Mouse (Mus musculus): ENCODE measurements around the gene Slc7a6os.

- TF ChIP-seq CTCF (IDR thresholded peaks at IDR 0.05; ENCODE audit: borderline replicate concordance, insufficient read depth, low read length) = no peak
- TF ChIP-seq POLR2A (IDR thresholded peaks at IDR 0.05; ENCODE audit: low read depth, low read length) = no peak
These were observed 24.3 kb downstream of the Slc7a6os start for GRCm38 (mm10) chr8:106186394-106186793.
